Mouse (Mus musculus): ENCODE data around the gene Hoxc4. TPM values are rescaled to one million over a fixed set of nuclear protein-coding genes. Genes with fewer than 3 reads are reported as not detected.

Hoxc4 gene
- total RNA-seq, 2 experiments from 2014 or later, result 3.8 to 5.0 TPM

DNA sequence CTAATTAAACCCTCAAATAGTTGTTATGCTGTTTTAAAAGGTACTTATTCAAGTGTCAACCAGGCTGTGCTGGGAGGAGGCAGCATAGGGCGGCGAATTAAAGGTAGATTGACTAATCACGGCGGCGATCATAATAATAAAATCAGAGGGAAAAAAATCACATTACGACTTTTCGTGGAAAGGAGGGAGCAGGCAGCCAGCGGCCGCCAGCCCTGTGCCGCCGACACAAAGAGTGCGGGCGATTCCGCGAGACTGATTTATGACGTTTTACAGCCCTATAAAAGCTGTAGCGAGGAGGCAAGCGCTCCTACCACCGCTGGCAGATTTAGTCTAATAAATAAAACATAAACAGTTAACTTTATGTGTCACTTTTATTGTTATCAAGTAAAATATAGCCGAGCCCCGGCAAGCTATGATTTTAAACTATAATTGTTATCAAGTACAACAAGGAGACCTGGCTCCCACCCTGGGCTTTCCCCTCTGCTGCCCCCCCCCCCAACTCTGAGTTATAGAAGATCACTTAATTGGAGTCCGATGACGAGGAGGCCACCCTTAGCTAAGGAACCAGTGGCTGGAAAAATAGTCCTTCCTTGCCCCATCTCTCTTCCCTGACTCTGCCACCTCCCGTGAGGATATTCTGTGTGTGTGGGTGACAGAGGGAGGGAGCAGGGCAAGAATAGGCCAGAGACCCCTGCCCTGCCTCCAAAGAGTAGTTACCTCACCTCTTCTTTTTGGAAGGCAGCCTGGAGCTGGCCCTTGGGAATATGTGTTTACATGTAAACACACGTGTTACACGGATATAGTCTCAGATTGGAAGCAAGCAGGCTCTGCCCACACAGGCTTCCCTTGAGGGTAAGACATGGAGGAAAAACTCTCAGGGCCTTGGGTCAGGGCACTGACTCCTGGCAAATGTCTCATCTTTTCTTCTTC, 14.2 kb downstream of the Hoxc4 start:
- intact Hi-C loops (cut with DNase I; ENCODE audit: low total_unique reads), result no loop called here
- DNase-seq, result no peak

DNA sequence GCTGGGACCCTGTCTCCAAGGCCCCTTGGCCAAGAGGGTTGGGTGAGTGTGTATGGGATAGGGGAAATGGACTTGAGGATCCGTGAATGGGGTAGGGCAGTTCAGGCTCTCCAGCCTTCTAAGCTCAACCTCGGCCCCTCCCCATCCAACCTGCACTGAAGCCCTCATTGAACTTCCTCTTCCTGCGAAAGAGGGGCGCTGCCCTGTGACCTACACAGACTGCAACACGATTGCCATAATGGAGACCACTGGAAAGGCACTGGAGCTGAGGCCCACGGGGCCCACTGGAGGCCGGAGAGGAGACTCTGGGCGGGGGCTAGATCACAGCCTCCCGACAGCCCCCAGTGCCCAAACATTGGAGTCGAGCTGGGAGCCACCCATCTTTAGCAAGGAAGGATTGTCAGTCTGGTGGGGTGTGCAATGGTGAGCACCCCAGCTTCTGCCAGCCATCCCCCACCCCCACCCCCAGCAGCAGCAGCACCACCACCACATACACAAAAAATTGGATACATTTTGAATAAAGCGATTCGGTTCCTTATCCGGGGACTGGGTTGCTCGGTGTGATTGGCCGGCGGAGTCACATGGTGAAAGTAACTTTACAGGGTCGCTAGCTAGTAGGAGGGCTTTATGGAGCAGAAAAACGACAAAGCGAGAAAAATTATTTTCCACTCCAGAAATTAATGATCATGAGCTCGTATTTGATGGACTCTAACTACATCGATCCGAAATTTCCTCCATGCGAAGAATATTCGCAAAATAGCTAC, 15.5 kb downstream of the Hoxc4 start:
- intact Hi-C loops (cut with DNase I; ENCODE audit: low total_unique reads), result no loop called here
- DNase-seq, result no peak

DNA sequence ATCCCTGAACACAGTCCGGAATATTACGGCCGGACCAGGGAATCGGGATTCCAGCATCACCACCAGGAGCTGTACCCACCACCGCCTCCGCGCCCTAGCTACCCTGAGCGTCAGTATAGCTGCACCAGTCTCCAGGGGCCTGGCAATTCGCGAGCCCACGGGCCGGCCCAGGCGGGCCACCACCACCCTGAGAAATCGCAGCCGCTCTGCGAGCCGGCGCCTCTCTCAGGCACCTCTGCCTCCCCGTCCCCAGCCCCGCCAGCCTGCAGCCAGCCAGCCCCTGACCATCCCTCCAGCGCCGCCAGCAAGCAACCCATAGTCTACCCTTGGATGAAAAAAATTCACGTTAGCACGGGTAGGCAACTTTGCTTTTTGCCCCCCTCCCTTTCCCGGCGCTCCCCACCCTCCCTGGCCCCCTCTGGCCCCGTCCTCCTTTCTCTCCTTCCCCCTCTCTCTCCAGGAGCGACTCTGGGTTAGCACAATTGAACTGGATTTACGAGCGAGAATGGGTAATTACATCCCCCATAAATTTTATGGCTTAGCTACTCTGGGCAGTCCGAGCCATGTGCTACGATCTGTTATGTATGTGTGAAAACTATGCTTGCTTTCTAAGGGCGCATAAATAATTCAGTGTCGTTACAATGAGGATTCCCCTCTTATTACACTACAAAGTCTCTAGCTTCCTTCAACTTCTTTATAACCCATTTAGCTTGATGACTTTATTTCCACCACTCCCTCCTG, 16.2 kb downstream of the Hoxc4 start:
- intact Hi-C loops (cut with DNase I; ENCODE audit: low total_unique reads), result no loop called here
- DNase-seq, result no peak

DNA sequence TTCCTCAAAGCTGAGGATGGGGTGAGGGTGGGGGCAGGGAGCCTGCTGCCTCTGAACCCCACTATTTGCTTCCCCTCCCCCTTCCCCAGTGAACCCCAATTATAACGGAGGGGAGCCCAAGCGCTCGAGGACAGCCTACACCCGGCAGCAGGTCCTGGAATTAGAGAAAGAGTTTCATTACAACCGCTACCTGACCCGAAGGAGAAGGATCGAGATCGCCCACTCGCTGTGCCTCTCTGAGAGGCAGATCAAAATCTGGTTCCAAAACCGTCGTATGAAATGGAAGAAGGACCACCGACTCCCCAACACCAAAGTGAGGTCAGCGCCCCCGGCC, 16.8 kb downstream of the Hoxc4 start:
- DNase-seq, result no peak
- intact Hi-C loops (cut with DNase I; ENCODE audit: low total_unique reads), result no loop called here

DNA sequence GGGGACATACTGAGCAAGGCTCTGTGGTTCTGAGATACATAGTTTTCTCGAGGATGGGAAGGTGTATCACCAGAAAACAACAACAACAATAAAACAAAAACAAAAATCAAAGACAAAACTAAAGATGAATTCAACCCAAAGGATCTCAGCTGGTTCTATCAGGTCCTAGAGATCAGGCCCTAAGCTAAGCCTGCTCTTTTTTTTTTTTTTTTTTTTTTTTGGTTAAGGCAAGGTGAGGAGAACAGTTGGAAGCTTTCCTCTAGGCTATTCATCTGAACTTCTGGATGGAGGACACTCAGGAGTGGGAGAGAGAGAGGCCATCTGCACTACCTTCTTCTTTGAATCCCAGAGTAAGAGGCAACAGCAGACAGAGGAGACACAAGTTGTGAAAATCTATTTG, 18.8 kb downstream of the Hoxc4 start:
- intact Hi-C loops (cut with DNase I; ENCODE audit: low total_unique reads), result no loop called here
- no peak for DNase-seq

DNA sequence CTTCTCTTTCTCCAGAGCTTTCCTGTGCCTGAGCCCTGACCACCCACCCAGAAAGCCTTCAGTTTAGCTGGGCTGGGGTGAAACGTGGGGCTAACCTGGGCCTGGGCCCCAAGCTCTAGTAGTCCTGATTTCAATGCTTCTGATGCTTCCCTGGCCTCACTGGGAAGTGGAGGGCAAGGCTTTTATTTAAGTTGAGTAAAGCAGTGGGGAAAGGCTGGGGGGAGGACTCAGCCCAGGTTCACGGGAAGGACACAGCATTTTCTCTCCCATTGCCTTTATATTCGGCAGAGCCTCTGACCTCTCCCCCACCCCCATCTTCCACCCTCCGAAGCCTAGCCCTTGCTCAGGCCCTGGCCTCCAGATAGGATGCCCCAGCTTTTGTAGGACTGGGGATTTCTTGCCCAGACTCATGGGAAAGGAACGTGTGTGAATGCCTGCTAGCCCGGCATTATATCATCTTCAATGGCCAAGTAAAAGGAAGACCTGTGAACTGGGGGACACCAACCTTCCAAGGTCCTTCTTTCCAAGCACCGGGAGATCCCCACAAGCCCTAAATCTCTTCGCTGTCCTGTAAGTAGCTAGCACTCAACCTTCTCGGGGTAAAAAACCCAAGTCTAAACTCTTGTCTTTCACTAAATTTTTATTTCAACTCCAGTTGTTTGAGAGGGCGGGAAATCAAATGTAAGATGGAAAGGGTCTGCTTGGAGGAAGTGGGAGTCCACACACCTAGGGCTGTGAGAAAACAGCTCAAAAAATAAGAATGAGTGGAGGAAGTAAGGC, 20.2 kb downstream of the Hoxc4 start:
- DNase-seq, result no peak
- intact Hi-C loops (cut with DNase I; ENCODE audit: low total_unique reads), result no loop called here

DNA sequence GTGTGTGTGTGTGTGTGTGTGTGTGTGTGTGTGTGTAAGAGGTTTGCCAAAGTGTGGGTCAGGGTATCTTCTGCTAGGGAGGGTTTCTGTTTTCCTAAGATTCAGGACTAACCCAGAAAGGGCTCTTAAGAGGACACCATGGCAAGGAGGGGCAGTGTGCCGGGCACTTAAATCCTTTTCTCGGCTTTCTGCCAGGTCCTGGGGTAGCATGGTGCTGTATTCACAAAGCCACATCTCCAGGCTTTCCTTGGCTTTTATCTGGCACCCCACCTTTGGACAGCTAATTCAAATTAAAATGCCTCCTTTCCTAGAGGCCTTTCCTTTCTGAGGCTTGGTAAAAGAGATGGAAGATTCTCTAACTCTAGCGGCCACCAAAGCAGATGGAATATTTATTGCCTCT, 20.9 kb downstream of the Hoxc4 start:
- intact Hi-C loops (cut with DNase I; ENCODE audit: low total_unique reads), result no loop called here
- no peak for DNase-seq

DNA sequence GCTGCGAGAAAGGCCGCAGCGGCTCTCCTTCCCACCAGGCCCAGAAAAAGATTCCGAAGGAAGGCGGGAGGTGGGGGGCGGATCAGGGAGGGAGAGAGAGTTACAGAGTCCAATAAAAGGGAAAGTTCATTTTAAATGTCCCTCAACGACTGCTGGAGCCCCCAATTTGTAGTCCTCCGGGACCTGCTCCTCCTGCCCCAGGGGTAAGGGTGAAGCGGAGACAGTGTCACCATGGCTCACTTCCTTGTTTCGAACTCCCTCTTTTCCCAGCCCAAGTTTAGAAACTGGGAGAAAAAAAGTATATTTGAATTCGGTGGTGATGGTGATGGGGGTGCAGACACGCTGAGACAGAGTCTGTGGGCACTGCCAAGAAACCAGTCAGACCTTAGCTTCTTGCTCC, 21.9 kb downstream of the Hoxc4 start:
- intact Hi-C loops (cut with DNase I; ENCODE audit: low total_unique reads), result no loop called here
- DNase-seq, result no peak

DNA sequence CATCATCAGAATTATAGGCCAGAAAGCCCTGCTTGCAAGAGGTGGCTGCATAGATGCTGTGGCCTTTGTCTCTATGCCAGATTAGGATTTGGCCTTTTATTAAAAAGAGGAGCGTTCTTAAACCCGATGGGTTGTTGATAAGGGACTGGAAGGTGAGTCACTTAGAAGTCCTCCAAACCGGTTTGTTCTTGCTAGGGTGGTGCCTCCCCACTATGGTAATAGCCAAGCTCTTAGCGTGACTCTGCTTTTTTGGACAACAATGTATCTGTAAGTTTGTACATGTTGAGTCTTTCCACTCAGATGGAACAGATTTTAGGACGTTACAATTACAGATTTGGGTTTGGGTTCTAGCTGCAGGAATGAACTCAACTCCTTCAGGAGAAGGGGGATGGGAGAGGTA, 22.9 kb downstream of the Hoxc4 start:
- no peak for DNase-seq
- intact Hi-C loops (cut with DNase I; ENCODE audit: low total_unique reads), result no loop called here

DNA sequence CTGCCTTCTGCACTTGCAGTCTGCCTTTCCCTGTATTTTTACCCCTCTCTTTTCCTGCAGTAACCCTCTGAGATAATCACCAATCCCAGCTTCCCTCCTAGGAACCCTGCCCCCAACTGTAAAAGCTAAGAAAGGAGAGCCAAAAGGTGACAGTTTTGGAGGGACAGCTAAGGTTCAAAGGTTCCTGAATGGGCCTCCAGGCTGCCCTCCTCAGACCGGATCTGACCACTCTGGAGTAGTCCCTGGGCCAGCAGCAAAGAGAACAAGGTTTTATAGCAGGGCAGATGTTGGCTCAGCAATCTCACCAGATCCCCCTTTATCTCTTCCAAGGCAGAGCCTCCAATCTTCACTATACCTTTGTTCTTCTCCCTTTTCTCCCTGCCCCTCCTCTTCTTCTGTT, 23.5 kb downstream of the Hoxc4 start:
- DNase-seq, result no peak
- intact Hi-C loops (cut with DNase I; ENCODE audit: low total_unique reads), result no loop called here

DNA sequence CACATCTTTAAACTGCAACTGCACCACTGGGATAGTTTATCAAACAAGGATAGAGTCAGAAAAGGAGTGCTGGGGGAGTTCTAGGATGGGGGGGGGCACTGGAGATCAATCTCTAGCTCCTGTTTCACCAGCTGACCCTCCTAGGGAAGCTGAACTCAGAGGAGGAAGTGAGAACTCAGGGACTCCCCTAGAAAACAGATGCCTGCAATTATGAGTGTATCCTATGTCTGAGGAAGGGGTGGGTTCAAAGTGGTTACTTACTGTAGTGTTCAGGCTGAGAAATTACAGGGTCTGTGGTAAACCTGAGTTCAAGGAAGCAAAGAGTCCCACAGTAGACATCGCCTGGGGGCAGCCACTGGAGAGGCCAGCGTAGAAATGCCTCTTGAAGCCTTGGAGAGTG, 32.9 kb downstream of the Hoxc4 start:
- no peak for DNase-seq
- intact Hi-C loops (cut with DNase I; ENCODE audit: low total_unique reads), result no loop called here

DNA sequence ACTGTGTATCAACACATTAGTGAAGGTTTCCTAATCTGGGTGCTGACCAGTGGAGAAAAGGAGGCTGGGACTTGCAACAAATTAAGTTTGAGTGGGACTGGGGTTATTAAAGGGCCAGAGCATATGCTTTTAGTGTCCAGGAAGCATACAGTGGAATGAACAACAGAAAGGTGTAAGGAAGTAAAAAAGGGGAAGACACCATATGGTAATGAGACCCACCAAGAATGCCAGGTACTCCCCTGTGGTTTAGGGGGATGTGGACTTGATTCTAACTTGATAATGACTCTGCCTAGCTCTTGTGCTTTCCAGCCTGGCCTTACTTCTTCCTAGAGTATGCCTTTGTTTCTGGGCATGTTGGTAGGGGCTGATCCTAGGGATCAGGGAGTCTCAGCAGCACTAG, 34.5 kb downstream of the Hoxc4 start:
- DNase-seq, result no peak
- intact Hi-C loops (cut with DNase I; ENCODE audit: low total_unique reads), result no loop called here

DNA sequence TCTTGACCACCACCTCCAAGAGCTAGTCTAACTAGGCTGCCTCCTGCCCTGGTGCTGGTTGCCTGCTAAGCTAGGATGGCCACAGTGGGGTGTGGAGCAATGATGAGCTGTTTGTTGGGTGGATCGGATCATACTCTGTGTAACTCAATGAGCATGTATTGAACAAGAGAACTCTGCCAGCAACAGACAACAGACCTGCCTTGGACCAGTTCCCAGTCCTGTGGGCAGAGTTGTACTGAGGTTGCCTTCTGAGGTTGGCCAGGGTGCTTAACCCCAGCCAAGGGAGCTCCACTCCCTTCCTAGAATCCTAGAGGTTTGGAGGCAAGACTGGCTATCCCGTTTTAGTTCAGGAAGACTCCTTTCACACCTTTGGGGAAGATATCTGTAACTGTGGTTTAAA, 37.7 kb downstream of the Hoxc4 start:
- no peak for DNase-seq
- intact Hi-C loops (cut with DNase I; ENCODE audit: low total_unique reads), result no loop called here

DNA sequence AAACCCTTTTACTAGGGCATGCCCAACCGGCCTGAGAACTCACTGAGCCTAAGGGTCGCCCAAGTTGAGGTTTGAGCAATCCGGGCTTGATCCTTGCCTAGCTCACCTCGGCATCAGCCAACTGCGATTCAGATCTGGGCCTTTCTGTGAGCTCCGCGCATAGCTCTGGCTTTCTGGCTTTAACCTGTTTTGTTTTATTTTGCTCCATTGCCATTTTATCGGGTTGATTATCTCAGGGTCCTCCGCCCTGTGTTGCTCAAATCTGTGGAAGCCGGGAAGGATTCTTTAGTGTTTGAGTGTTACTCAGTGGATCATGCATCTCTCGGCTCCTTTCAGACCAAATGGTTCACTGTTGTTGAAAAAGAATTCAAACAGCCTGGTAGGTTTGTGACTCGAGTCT, 40.0 kb downstream of the Hoxc4 start:
- intact Hi-C loops (cut with DNase I; ENCODE audit: low total_unique reads), result no loop called here
- DNase-seq, result no peak

DNA sequence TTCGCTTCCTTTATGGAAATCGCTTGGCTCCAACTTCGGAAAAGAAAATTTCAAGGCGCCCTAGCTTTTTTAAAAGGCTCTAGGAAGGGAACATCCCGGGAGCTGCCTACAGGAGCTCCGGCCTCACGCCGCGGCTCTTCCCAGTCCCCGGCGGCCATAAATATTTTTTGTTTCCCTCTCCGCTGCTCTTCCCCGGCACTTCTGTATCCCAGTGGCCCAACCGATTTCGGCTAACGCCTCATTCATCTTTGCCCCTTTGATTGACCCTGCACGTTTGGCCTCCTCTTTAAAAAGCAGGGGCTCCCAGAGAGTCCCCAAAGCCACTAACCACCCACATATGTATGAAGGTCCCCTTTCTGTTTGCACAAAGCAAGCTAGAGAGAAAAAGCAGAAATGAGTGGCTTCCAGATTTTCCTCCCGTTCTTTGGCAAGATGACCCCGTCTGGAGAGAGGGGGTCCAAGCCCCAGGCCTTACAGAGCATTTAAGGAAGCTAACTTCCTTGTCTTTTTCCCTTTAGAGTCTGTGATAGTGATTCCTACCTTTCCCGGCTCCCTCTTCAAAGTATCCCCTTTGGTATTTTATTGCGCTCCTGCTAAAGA, 40.8 kb downstream of the Hoxc4 start:
- intact Hi-C loops (cut with DNase I; ENCODE audit: low total_unique reads), result no loop called here
- no peak for DNase-seq

DNA sequence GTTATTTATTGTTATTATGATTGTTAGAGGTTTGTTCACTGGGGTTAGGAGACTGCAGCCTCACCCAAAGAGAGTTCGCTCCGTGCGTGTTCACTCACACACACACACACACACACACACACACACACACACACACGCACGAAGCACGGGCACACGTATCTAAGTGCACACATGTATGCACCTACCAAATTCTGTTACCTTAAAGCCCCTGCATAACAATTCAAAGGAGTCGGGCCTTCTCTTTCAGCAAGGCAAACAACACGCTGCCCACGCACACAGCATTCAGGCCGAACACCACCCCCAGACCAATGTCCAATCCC, 41.2 kb downstream of the Hoxc4 start:
- DNase-seq, result no peak

DNA sequence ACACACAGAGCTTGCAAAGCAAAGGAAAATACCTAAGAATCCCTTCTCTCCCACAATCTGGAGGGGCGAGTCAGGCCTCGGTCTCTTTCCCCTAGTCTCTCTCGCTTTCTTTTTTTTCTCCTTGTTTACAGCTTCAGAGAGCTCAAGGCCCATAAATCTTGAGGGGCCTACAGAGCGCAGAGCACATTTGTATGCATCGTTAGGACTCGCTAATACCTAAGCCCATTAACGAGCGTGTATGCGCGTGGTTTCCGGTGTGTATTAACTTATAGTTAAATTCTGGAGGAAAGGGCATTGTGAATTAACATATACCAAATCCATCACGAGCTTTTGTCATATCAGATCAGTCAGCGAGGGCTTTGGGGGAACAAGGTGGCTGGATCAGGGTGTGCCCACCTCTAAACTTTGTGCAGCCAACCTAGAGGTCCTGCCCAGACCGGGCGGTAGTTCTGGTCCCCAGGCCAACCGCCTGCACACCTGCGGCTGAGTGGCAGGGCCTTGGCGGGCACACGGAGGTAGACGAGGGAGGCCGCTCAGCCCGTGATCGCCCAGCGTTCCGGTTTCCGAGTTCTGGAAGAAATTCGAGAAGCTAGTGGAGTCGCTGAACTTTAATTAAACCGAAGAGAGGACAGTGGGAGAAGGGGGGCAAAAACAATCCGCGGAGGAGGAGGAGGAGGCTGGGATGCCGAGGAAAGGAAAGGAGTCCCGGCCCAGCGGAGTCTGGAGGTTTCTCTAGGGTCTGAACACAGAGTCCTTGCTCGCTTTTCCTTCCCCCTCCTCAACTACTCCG, 41.8 kb downstream of the Hoxc4 start:
- intact Hi-C loops (cut with DNase I; ENCODE audit: low total_unique reads), result no loop called here

More for the DNA sequence above, 41.2 kb downstream of the Hoxc4 start:
- intact Hi-C loops (cut with DNase I; ENCODE audit: low total_unique reads), result no loop called here

DNA sequence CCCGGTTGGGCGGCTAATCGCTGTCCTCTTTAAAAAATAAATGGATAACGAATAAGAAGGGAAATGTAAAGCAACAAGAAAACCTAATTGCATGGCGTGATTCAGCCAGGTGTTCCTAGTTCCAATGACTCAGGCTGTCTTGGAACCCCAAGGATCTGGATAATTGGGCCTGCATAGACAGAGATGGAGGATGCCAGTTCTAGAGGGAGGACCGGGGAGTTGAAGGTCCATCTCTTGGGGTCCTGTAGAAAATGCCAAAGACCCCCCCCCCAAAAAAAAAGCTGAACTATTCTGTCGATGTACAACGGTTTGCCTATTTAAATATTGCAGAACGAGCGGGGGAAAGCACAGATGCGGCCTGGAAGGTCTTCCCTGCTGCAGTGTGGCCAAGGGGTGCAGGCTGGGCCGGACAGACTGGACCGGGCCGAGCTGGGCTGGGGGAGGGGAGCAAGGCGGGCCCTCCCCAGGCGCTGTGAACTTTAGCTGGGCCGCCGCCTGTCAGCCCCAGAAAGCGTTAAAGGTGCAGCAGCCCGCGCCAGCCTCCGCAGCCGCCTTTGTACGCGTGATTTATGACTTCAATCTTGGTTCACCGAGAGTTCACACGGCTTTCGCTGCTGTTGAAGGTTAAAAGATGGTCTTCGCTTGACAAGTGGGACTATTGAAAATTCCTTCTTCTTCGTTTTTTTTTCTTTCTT, 42.5 kb downstream of the Hoxc4 start:
- DNase-seq, result peak; percentile 48
- intact Hi-C loops (cut with DNase I; ENCODE audit: low total_unique reads), result no loop called here

More for the DNA sequence above, 41.8 kb downstream of the Hoxc4 start:
- DNase-seq, result peak; percentile 15
